Mouse (Mus musculus) stomach, embryonic 14.5 days (tissue): Measurements from ENCODE around the gene Mov10l1. TPM values are rescaled to one million over a fixed set of nuclear protein-coding genes. Genes with fewer than 3 reads are reported as not detected.

Experiments
- ATAC-seq: fragments of 200-750 bp; cut with Nextera tagmentation; 2 replicates; pipeline ENCODE4 v1.8.0; 2017; ENCODE audit warnings: low read depth, moderate TSS enrichment; ENCODE audit not compliant: insufficient number of reproducible peaks, insufficient read depth, low FRiP score
- H3K27ac ChIP-seq: fragments of 300-500 bp; sonication (generic); 2 replicates; pipeline ENCODE4 v1.5.1; 2014; ENCODE audit warnings: mild to moderate bottlenecking, low read length, moderate library complexity, mixed read lengths
- H3K27me3 ChIP-seq: fragments of 300-500 bp; sonication (generic); 2 replicates; pipeline ENCODE4 v1.6.1; 2014; ENCODE audit warnings: low read length, control low read depth, mixed read lengths; ENCODE audit not compliant: control insufficient read depth, insufficient read depth
- H3K36me3 ChIP-seq: fragments of 300-500 bp; sonication (generic); 2 replicates; pipeline ENCODE4 v1.6.1; 2014; ENCODE audit warnings: mild to moderate bottlenecking, control low read depth, low read length, moderate library complexity, mixed read lengths; ENCODE audit not compliant: control insufficient read depth, insufficient read depth
- H3K4me1 ChIP-seq: fragments of 300-500 bp; sonication (generic); 2 replicates; pipeline ENCODE4 v1.6.1; 2014; ENCODE audit warnings: low read length, control low read depth, mixed read lengths; ENCODE audit not compliant: control insufficient read depth, insufficient read depth
- H3K4me2 ChIP-seq: fragments of 300-500 bp; sonication (generic); replicated peaks from 2 replicates; pipeline ENCODE4 v1.6.1; 2014; ENCODE audit warnings: low read depth, low read length, control low read depth
- H3K4me3 ChIP-seq: fragments of 300-500 bp; sonication (generic); 2 replicates; pipeline ENCODE4 v1.5.1; 2014; ENCODE audit warnings: low read depth, low read length, control low read depth
- H3K9ac ChIP-seq: fragments of 300-500 bp; sonication (generic); replicated peaks from 2 replicates; pipeline ENCODE4 v1.6.1; 2014; ENCODE audit warnings: low read depth, mild to moderate bottlenecking, control low read depth, low read length, moderate library complexity, mixed read lengths
- H3K9me3 ChIP-seq: fragments of 300-500 bp; sonication (generic); 2 replicates; pipeline ENCODE4 v1.6.1; 2016; ENCODE audit warnings: low read depth, low read length, control low read depth; ENCODE audit not compliant: control insufficient read depth
- WGBS: fragments of 180-500 bp; shearing (Covaris S2); extraction: QIAGEN DNeasy Blood & Tissue Kit; methylation state at CpG from one replicate; pipeline ENCODE4 v1.1.7; 2014; 5-methylcytosine and 5-hydroxymethylcytosine counted together
- polyA plus RNA-seq: library from polyadenylated mRNA; unstranded; fragments of >200 nt; fragmentation: Nextera tagmentation; extraction: Ambion mirVana; gene quantifications from 2 replicates; pipeline ENCODE4 v1.2.1, GENCODE M21; 2014

The Mov10l1 gene
- not detected in 2 replicates for polyA plus RNA-seq

- no peak for ATAC-seq
- H3K4me2 ChIP-seq, result no peak within 1 kb of the TSS
- no peaks in the 10 kb centered on the region for H3K9me3 ChIP-seq
- no peaks in the 10 kb centered on the region for H3K4me1 ChIP-seq
- H3K27ac ChIP-seq, result no peak within 1 kb of the TSS
- no peaks in the 10 kb centered on the region for H3K36me3 ChIP-seq
- no peaks in the 10 kb centered on the region for H3K27me3 ChIP-seq
- H3K9ac ChIP-seq, result no peak within 1 kb of the TSS
- H3K4me3 ChIP-seq, result no peak within 1 kb of the TSS
- 94% methylated on average over 30 of the region's 31 CpGs for WGBS
These were observed at the start of gene Mov10l1 for GRCm38 (mm10) chr15:88982534-88983079. Gene Mov10l1, plus strand, starts transcription at chr15:88982909.

DNA sequence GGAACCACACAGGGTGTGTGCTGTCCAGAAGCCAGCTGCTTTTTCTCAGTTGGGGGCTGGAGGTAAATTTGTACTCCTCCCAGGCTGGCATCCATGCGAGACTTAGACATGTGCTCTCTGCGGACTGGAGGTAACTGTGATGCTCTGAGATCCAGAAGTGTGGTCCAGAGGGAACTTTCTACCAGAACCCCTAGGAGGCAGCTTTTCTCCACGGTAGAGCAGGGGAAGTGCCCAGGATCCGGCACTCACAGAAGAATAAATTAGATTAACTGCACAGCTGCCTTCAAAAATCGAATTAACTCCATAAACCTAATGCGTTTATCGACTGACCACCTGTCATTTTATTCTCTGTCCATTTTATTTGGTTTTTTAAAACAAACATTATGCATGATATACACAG lies 48.6 kb upstream of the Mov10l1 start:
- H3K4me3 ChIP-seq, result no peak overlapping the region
- H3K27me3 ChIP-seq, result no peaks in the 10 kb centered on the region
- no peaks in the 10 kb centered on the region for H3K36me3 ChIP-seq
- no peaks in the 10 kb centered on the region for H3K9me3 ChIP-seq
- ATAC-seq, result no peak
- H3K4me2 ChIP-seq, result no peak overlapping the region
- H3K4me1 ChIP-seq, result no peaks in the 10 kb centered on the region
- no peak overlapping the region for H3K27ac ChIP-seq
- 57% methylated on average over 7 of the region's 7 CpGs for WGBS
- H3K9ac ChIP-seq, result no peak overlapping the region

DNA sequence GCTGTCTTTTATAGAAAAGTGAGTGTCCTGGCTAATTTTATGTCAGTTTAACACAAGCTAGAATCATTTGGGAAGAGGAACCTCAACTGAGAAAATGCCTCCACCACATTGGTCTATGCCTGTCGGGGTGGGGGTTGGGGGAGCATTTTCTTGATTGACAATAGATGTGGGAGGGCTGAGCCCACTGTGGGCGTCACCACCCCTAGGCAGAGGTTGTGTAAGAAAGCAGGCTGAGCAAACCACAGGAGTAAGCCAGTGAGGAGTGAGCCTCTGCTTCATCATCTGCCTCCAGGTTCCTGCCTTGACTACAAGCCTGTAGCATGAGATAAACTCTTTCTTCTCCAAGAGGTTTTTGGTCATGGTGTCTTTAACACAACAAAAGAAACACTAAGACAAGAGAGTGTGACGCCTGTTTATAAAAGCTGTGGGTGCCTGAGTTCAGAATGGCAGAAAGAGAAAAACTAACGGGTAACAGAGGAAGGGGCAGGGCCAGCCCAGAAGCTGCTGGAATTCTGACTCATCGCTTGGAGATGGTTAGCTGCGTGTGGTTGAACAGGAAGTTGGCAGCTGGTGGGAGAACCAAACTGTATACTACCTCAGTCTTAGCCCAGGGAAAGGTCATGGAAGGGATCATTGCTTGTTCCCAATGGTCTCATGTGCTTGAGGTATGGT lies 46.0 kb upstream of the Mov10l1 start:
- Histone ChIP-seq H3K9me3 (no peaks in the 10 kb centered on the region), H3K4me1 (no peaks in the 10 kb centered on the region), H3K4me3 (no peak overlapping the region), H3K36me3 (no peaks in the 10 kb centered on the region), H3K4me2 (no peak overlapping the region), H3K9ac (no peak overlapping the region), H3K27ac (no peak overlapping the region), H3K27me3 (no peaks in the 10 kb centered on the region)
- ATAC-seq, result no peak
- 65% methylated on average over 6 of the region's 6 CpGs for WGBS

DNA sequence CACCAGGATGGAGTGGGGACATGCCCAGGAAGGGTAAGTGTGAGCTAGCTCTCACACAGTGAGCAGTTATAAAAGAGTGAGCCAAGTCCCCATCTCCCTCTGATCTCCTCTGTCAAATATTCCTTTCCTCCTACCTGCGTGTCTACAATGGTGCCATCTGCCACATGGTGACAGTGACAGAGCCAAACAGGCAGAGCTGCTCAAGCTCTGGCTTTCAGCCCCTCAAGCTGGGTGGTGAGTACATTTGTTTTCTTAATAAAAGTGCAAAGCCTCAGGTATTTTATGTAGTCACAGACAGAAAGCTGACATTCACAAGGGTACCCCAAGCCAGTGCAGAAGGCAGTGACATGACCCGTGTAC lies 45.4 kb upstream of the Mov10l1 start:
- 56% methylated on average over 2 of the region's 2 CpGs for WGBS
- H3K4me2 ChIP-seq, result no peak overlapping the region
- H3K9me3 ChIP-seq, result no peaks in the 10 kb centered on the region
- no peak overlapping the region for H3K4me3 ChIP-seq
- ATAC-seq, result no peak
- no peak overlapping the region for H3K9ac ChIP-seq
- H3K27ac ChIP-seq, result no peak overlapping the region
- H3K4me1 ChIP-seq, result no peaks in the 10 kb centered on the region
- no peaks in the 10 kb centered on the region for H3K36me3 ChIP-seq
- no peaks in the 10 kb centered on the region for H3K27me3 ChIP-seq

- no peak for ATAC-seq
- Histone ChIP-seq H3K9me3 (no peaks in the 10 kb centered on the region), H3K36me3 (no peaks in the 10 kb centered on the region), H3K27ac (no peak overlapping the region), H3K27me3 (no peaks in the 10 kb centered on the region), H3K4me1 (no peaks in the 10 kb centered on the region), H3K4me2 (no peak overlapping the region), H3K9ac (no peak overlapping the region), H3K4me3 (no peak overlapping the region)
- WGBS, result 67% methylated on average over 5 of the region's 5 CpGs
These were observed 39.9 kb upstream of the Mov10l1 start for GRCm38 (mm10) chr15:88942783-88943182.

DNA sequence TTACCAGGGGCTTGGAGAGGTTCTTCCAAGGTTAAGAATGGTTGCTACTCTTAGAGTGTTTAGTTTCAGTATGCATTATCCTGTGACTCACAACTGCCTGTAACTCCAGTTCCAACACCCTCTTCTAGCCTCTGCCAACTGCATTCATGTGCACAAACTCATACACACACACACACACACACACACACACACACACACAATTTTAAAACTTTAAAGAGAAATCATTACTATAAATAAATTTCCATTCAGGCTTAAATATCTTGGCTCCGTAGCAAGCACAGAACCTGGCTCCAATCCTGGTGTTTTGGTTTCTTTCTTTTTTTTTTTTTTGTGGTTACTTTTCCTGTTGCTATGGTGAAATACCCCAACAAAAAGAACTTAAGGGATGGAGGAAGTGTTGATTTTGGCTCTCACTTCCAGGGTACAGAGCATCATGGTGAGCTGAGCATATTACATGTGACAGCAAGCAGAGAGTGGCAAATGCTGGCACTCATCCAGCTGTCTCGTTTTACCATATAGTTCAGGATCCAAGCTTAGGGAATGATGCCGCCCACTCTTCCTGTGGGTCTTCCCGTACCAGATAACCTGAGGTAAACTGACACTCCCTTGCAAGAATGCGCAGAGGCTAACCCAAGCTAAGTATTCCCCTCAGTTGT lies 38.7 kb upstream of the Mov10l1 start:
- Histone ChIP-seq H3K4me3 (no peak overlapping the region), H3K27me3 (no peaks in the 10 kb centered on the region), H3K36me3 (no peaks in the 10 kb centered on the region), H3K27ac (no peak overlapping the region), H3K9ac (no peak overlapping the region), H3K4me1 (no peaks in the 10 kb centered on the region), H3K4me2 (no peak overlapping the region), H3K9me3 (no peaks in the 10 kb centered on the region)
- ATAC-seq, result no peak
- WGBS, result 83% methylated on average over 5 of the region's 5 CpGs

DNA sequence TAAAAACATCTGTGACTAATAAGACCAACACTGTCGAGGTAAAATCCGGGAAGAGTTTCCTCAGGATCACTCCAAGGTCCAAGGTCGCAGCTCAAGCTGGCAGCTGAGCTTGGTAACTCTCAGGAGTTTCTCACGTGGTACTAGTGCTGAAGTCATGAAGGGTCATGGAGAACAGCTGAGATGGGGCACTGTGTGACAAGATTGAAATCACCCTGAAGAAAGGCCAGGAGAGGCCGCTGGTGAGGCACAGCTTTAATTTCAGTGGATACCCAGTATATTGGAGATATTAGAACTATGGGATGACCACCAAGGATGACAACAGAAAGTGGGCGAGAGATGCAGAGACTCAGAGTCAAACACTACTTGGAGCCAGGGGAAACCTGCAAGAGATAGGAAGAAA lies 35.9 kb upstream of the Mov10l1 start:
- Histone ChIP-seq H3K4me1 (no peaks in the 10 kb centered on the region), H3K27ac (no peak overlapping the region), H3K4me3 (no peak overlapping the region), H3K4me2 (no peak overlapping the region), H3K36me3 (no peaks in the 10 kb centered on the region), H3K9me3 (no peaks in the 10 kb centered on the region), H3K27me3 (no peaks in the 10 kb centered on the region), H3K9ac (no peak overlapping the region)
- WGBS, result 51% methylated on average over 6 of the region's 6 CpGs
- no peak for ATAC-seq

GRCm38 (mm10) chr15:88951246-88951645 lies 31.5 kb upstream of the Mov10l1 start:
- Histone ChIP-seq H3K4me3 (no peak overlapping the region), H3K9ac (no peak overlapping the region), H3K4me1 (0 out of 2 replicates have a peak, but pooled peaks cover 7% of the 10 kb centered on the region), H3K36me3 (no peaks in the 10 kb centered on the region), H3K9me3 (no peaks in the 10 kb centered on the region), H3K27ac (no peak overlapping the region), H3K27me3 (peaks cover 5% of the 10 kb centered on the region; the same call in 1 of the 2 replicates), H3K4me2 (no peak overlapping the region)
- WGBS, result 77% methylated on average over 4 of the region's 4 CpGs
- ATAC-seq, result no peak
